Mouse (Mus musculus): ENCODE results near the gene Ttc21a. TPM values are rescaled to one million over a fixed set of nuclear protein-coding genes. Genes with fewer than 3 reads are reported as not detected.

The Ttc21a gene
- polyA plus RNA-seq, 1 experiment from 2014 or later = 0.39 TPM

GRCm38 (mm10) chr9:119970221-119970620, 32.8 kb downstream of the Ttc21a start:
- ATAC-seq (replicated peaks; ENCODE audit: extremely low read depth, insufficient read depth, low FRiP score) = no peak
- Histone ChIP-seq H3K27ac (ENCODE audit: low read length) (peak overlapping the region; percentile 61), H3K36me3 (ENCODE audit: control insufficient read depth, insufficient read depth) (peaks cover 26% of the 10 kb centered on the region), H3K9me3 (replicated peaks; ENCODE audit: control insufficient read depth, low read length) (no peaks in the 10 kb centered on the region), H3K27me3 (ENCODE audit: control insufficient read depth, insufficient read depth, low read length) (no peaks in the 10 kb centered on the region), H3K4me3 (ENCODE audit: low read length) (no peak overlapping the region), H3K9ac (ENCODE audit: low read length) (peak overlapping the region; percentile 51), H3K4me2 (ENCODE audit: low read depth, low read length) (no peak overlapping the region), H3K4me1 (ENCODE audit: control insufficient read depth, insufficient read depth, low read length) (peaks cover 20% of the 10 kb centered on the region)
- 29% methylated on average over 6 of the region's 6 CpGs for WGBS

DNA sequence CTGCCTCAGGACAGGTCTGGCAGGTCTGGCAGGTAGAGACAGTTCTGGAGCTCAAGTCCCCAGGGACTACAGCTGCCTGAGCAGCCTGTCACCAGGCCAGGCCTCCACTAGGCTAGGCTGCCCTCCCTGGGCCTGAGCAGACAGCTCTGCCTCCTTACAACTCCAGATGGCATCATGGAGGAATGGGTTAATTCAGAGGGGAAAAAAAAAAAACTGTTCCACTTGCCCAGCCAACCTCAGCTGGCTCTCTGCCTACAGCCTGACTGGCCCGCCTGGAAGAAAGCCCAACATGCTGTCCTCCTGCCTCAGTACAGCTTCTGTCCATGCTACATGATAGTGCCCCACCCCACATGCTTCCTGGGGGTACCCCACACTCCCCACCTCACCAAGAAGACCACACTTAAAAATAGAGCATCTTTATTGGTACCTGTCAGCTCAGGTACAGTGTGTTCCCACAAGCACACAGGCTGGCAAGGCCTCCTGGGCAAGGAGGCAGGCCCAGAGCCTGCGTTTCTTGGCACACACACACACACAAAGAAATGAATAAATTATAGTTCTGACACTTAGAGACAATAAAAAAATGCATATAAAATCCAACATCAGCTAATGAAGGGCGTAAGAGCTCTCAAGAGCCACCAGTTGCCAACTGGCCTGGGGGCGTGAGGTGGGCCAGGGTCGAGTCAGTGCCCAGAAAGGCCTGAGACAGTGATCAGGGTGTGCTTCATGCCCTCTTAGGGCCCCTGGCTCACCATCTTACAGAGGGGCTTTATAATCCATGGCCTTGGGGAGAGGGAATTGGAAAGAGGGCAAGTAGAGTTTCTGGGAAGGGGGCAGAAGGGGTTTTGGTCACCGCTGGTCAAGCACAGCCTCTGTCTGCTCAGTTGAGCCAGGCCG, 33.6 kb downstream of the Ttc21a start:
- Histone ChIP-seq H3K9ac (ENCODE audit: low read length) (peak overlapping the region; percentile 51), H3K27ac (ENCODE audit: low read length) (peak overlapping the region; percentile 61), H3K9me3 (replicated peaks; ENCODE audit: control insufficient read depth, low read length) (no peaks in the 10 kb centered on the region), H3K4me2 (ENCODE audit: low read depth, low read length) (no peak overlapping the region), H3K27me3 (ENCODE audit: control insufficient read depth, insufficient read depth, low read length) (no peaks in the 10 kb centered on the region), H3K4me1 (ENCODE audit: control insufficient read depth, insufficient read depth, low read length) (peaks cover 20% of the 10 kb centered on the region), H3K4me3 (ENCODE audit: low read length) (no peak overlapping the region), H3K36me3 (ENCODE audit: control insufficient read depth, insufficient read depth) (peaks cover 27% of the 10 kb centered on the region)
- ATAC-seq (replicated peaks; ENCODE audit: extremely low read depth, insufficient read depth, low FRiP score) = no peak; the same call in 1 of the 2 replicates
- WGBS = 75% methylated on average over 7 of the region's 7 CpGs

DNA sequence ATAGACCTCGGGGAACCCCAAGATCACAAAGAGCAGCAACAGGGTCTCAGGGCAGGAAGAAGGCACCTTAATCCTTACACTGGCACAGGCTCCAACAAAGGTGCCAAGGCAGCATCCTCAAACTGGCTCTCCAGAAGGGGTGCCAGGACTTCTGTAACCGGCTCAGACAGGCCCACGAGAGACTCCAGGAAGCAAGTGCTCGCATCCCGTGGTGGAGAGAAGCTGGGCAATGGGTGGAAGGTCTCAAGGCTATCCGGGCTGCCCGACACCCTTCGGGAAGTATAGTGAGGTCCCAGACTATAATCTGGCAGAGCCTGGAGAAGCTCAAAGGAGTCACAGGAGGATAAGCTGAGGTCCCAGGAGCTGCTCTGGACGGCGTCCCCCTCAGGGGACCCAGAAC, 34.8 kb downstream of the Ttc21a start:
- Histone ChIP-seq H3K36me3 (ENCODE audit: control insufficient read depth, insufficient read depth) (peaks cover 27% of the 10 kb centered on the region), H3K27ac (ENCODE audit: low read length) (no peak overlapping the region)
- no peak for ATAC-seq (replicated peaks; ENCODE audit: extremely low read depth, insufficient read depth, low FRiP score)

GRCm38 (mm10) chr9:119972582-119972981, 35.2 kb downstream of the Ttc21a start:
- Histone ChIP-seq H3K9me3 (replicated peaks; ENCODE audit: control insufficient read depth, low read length) (no peaks in the 10 kb centered on the region), H3K4me3 (ENCODE audit: low read length) (no peak overlapping the region), H3K4me2 (ENCODE audit: low read depth, low read length) (no peak overlapping the region), H3K9ac (ENCODE audit: low read length) (no peak overlapping the region), H3K36me3 (ENCODE audit: control insufficient read depth, insufficient read depth) (peaks cover 27% of the 10 kb centered on the region), H3K27me3 (ENCODE audit: control insufficient read depth, insufficient read depth, low read length) (no peaks in the 10 kb centered on the region), H3K4me1 (ENCODE audit: control insufficient read depth, insufficient read depth, low read length) (peaks cover 34% of the 10 kb centered on the region), H3K27ac (ENCODE audit: low read length) (no peak overlapping the region)
- no peak for ATAC-seq (replicated peaks; ENCODE audit: extremely low read depth, insufficient read depth, low FRiP score)
- WGBS = 83% methylated on average over 12 of the region's 12 CpGs

More for the DNA sequence above, 34.8 kb downstream of the Ttc21a start:
- no peak overlapping the region for H3K4me3 ChIP-seq (ENCODE audit: low read length)
- no peak overlapping the region for H3K9ac ChIP-seq (ENCODE audit: low read length)
- H3K9me3 ChIP-seq (replicated peaks; ENCODE audit: control insufficient read depth, low read length) = no peaks in the 10 kb centered on the region
- no peak overlapping the region for H3K4me2 ChIP-seq (ENCODE audit: low read depth, low read length)
- WGBS = 91% methylated on average over 10 of the region's 10 CpGs
- H3K27me3 ChIP-seq (ENCODE audit: control insufficient read depth, insufficient read depth, low read length) = no peaks in the 10 kb centered on the region
- peaks cover 30% of the 10 kb centered on the region for H3K4me1 ChIP-seq (ENCODE audit: control insufficient read depth, insufficient read depth, low read length)

- H3K4me2 ChIP-seq (ENCODE audit: low read depth, low read length) = no peak overlapping the region
- no peaks in the 10 kb centered on the region for H3K9me3 ChIP-seq (replicated peaks; ENCODE audit: control insufficient read depth, low read length)
- H3K4me3 ChIP-seq (ENCODE audit: low read length) = no peak overlapping the region
- no peak overlapping the region for H3K9ac ChIP-seq (ENCODE audit: low read length)
- no peaks in the 10 kb centered on the region for H3K27me3 ChIP-seq (ENCODE audit: control insufficient read depth, insufficient read depth, low read length)
- H3K27ac ChIP-seq (ENCODE audit: low read length) = no peak overlapping the region
- H3K4me1 ChIP-seq (ENCODE audit: control insufficient read depth, insufficient read depth, low read length) = peaks cover 41% of the 10 kb centered on the region
- peaks cover 27% of the 10 kb centered on the region for H3K36me3 ChIP-seq (ENCODE audit: control insufficient read depth, insufficient read depth)
- 87% methylated on average over 23 of the region's 23 CpGs for WGBS
- ATAC-seq (replicated peaks; ENCODE audit: extremely low read depth, insufficient read depth, low FRiP score) = no peak
Measured at GRCm38 (mm10) chr9:119973281-119973680, 35.9 kb downstream of the Ttc21a start.

DNA sequence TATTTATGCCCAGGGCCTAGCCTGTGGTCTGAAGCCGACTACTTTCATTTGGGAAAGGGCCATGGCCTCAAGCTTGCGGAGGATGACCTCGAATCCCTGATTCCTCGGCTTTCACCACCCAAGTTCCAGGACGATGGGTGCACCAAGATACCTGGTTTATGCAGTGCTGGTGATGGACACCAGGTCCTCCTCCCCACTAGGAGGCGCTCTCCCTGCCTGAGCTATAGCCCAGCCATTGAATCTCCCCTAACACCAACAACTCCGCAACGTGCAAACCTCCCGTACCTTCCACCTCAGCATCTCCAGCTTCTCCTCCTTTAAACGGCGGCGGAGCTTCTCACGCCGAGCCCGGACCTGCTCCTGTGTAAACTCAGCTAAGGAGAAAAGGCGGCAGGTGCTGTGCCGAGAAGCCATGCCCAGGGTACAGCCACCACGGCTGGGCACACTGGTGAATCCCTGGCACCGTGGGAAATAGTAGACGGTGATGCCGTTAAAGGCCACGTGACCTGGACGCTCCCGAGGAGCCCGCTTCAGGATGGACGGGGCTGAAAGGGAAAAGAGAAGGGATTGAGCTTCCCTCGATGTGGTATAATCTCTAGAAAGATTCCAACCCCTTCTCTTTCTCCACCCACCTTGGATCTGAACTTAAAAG, 36.6 kb downstream of the Ttc21a start:
- Histone ChIP-seq H3K27ac (ENCODE audit: low read length) (no peak overlapping the region), H3K4me2 (ENCODE audit: low read depth, low read length) (no peak overlapping the region), H3K27me3 (ENCODE audit: control insufficient read depth, insufficient read depth, low read length) (no peaks in the 10 kb centered on the region), H3K36me3 (ENCODE audit: control insufficient read depth, insufficient read depth) (peaks cover 27% of the 10 kb centered on the region), H3K9ac (ENCODE audit: low read length) (no peak overlapping the region), H3K9me3 (replicated peaks; ENCODE audit: control insufficient read depth, low read length) (no peaks in the 10 kb centered on the region), H3K4me1 (ENCODE audit: control insufficient read depth, insufficient read depth, low read length) (peaks cover 47% of the 10 kb centered on the region), H3K4me3 (ENCODE audit: low read length) (no peak overlapping the region)
- no peak for ATAC-seq (replicated peaks; ENCODE audit: extremely low read depth, insufficient read depth, low FRiP score)
- WGBS = 92% methylated on average over 27 of the region's 27 CpGs

- H3K4me3 ChIP-seq (ENCODE audit: low read length) = no peak overlapping the region
- peaks cover 27% of the 10 kb centered on the region for H3K36me3 ChIP-seq (ENCODE audit: control insufficient read depth, insufficient read depth)
- H3K4me1 ChIP-seq (ENCODE audit: control insufficient read depth, insufficient read depth, low read length) = peaks cover 49% of the 10 kb centered on the region
- H3K9me3 ChIP-seq (replicated peaks; ENCODE audit: control insufficient read depth, low read length) = no peaks in the 10 kb centered on the region
- no peak overlapping the region for H3K27ac ChIP-seq (ENCODE audit: low read length)
- no peak overlapping the region for H3K9ac ChIP-seq (ENCODE audit: low read length)
- no peak for ATAC-seq (replicated peaks; ENCODE audit: extremely low read depth, insufficient read depth, low FRiP score)
- 76% methylated on average over 5 of the region's 5 CpGs for WGBS
- no peak overlapping the region for H3K4me2 ChIP-seq (ENCODE audit: low read depth, low read length)
- no peaks in the 10 kb centered on the region for H3K27me3 ChIP-seq (ENCODE audit: control insufficient read depth, insufficient read depth, low read length)
Measured at GRCm38 (mm10) chr9:119974609-119975008, 37.2 kb downstream of the Ttc21a start.

- Histone ChIP-seq H3K9me3 (replicated peaks; ENCODE audit: control insufficient read depth, low read length) (no peaks in the 10 kb centered on the region), H3K4me2 (ENCODE audit: low read depth, low read length) (no peak overlapping the region), H3K4me1 (ENCODE audit: control insufficient read depth, insufficient read depth, low read length) (peaks cover 49% of the 10 kb centered on the region), H3K27ac (ENCODE audit: low read length) (no peak overlapping the region), H3K9ac (ENCODE audit: low read length) (no peak overlapping the region), H3K36me3 (ENCODE audit: control insufficient read depth, insufficient read depth) (peaks cover 27% of the 10 kb centered on the region), H3K27me3 (ENCODE audit: control insufficient read depth, insufficient read depth, low read length) (no peaks in the 10 kb centered on the region), H3K4me3 (ENCODE audit: low read length) (no peak overlapping the region)
- 92% methylated on average over 4 of the region's 4 CpGs for WGBS
- ATAC-seq (replicated peaks; ENCODE audit: extremely low read depth, insufficient read depth, low FRiP score) = no peak
Measured at GRCm38 (mm10) chr9:119975286-119975685, 37.9 kb downstream of the Ttc21a start.

Data from heart, embryonic 16.5 days (tissue).